Comparison of ENCODE assay signal across 8 mouse cellular contexts in genomic region chr7:127253341-127253740, GRCm38 (mm10). TPM values are rescaled to one million over a fixed set of nuclear protein-coding genes. Genes with fewer than 3 reads are reported as not detected.
DNase-seq lines count a peak whose midpoint lies in the region; ATAC-seq lines count a peak whose summit lies in the region.

No protein-coding gene starts in this region.

- peaks cover 20% of the 10 kb centered on the region for H3K4me1 ChIP-seq in kidney, embryonic 15.5 days
- H3K4me1 ChIP-seq in embryonic facial prominence, embryonic 10.5 days = peaks cover 16% of the 10 kb centered on the region
- H3K4me1 ChIP-seq in hindbrain, embryonic 14.5 days (replicated peaks; ENCODE audit: control insufficient read depth, insufficient read depth, low read length) = peaks cover 12% of the 10 kb centered on the region; the same call in 1 of the 2 replicates
- peaks cover 11% of the 10 kb centered on the region for H3K4me1 ChIP-seq in midbrain, embryonic 15.5 days

- no peaks in the 10 kb centered on the region for H3K9me3 ChIP-seq in kidney, embryonic 15.5 days (replicated peaks)
- H3K9me3 ChIP-seq in embryonic facial prominence, embryonic 10.5 days = no peaks in the 10 kb centered on the region
- H3K9me3 ChIP-seq in hindbrain, embryonic 14.5 days (ENCODE audit: control insufficient read depth, low read length) = no peaks in the 10 kb centered on the region
- no peaks in the 10 kb centered on the region for H3K9me3 ChIP-seq in midbrain, embryonic 15.5 days

- no peak for ATAC-seq in kidney, embryonic 15.5 days (replicated peaks; ENCODE audit: low FRiP score)
- ATAC-seq in hindbrain, embryonic 14.5 days (ENCODE audit: low FRiP score) = no peak
- ATAC-seq in midbrain, embryonic 15.5 days (replicated peaks) = no peak; the same call in 1 of the 2 replicates
- ATAC-seq in frontal cortex, adult (ENCODE audit: low TSS enrichment) = no peak

- H3K27ac ChIP-seq in kidney, embryonic 15.5 days = peak overlapping the region; percentile 96
- H3K27ac ChIP-seq in embryonic facial prominence, embryonic 10.5 days (replicated peaks) = peak overlapping the region; percentile 90
- peak overlapping the region; percentile 96 for H3K27ac ChIP-seq in hindbrain, embryonic 14.5 days
- peak overlapping the region; percentile 92 for H3K27ac ChIP-seq in midbrain, embryonic 15.5 days

- no peak for DNase-seq in kidney, adult 11 months
- no peak for DNase-seq in embryonic facial prominence, embryonic 10.5 days (ENCODE audit: low spot score)
- DNase-seq in hindbrain, embryonic 14.5 days (ENCODE audit: low spot score) = no peak
- DNase-seq in layer of hippocampus, adult 9-11 months = no peak
- DNase-seq in right cerebral cortex, postnatal 25 days = no peak

- no peaks in the 10 kb centered on the region for H3K27me3 ChIP-seq in kidney, embryonic 15.5 days
- no peaks in the 10 kb centered on the region for H3K27me3 ChIP-seq in embryonic facial prominence, embryonic 10.5 days (replicated peaks; ENCODE audit: low read depth, poor library complexity, severe bottlenecking)
- H3K27me3 ChIP-seq in hindbrain, embryonic 14.5 days (ENCODE audit: control insufficient read depth, insufficient read depth, low read length) = no peaks in the 10 kb centered on the region
- H3K27me3 ChIP-seq in midbrain, embryonic 15.5 days (replicated peaks) = no peaks in the 10 kb centered on the region

- peak overlapping the region; percentile 96 for H3K4me2 ChIP-seq in kidney, embryonic 15.5 days
- peak overlapping the region; percentile 79 for H3K4me2 ChIP-seq in hindbrain, embryonic 14.5 days (replicated peaks)
- H3K4me2 ChIP-seq in midbrain, embryonic 15.5 days = peak overlapping the region; percentile 89

- H3K36me3 ChIP-seq in kidney, embryonic 15.5 days = peaks cover 58% of the 10 kb centered on the region
- H3K36me3 ChIP-seq in embryonic facial prominence, embryonic 10.5 days (replicated peaks) = peaks cover 71% of the 10 kb centered on the region
- H3K36me3 ChIP-seq in hindbrain, embryonic 14.5 days (replicated peaks; ENCODE audit: control insufficient read depth, insufficient read depth) = peaks cover 18% of the 10 kb centered on the region
- no peaks in the 10 kb centered on the region for H3K36me3 ChIP-seq in midbrain, embryonic 15.5 days (replicated peaks)

- WGBS in kidney, embryonic 15.5 days = 75% methylated on average over 6 of the region's 6 CpGs
- 82% methylated on average over 6 of the region's 6 CpGs for WGBS in embryonic facial prominence, embryonic 10.5 days
- 91% methylated on average over 6 of the region's 6 CpGs for WGBS in hindbrain, embryonic 14.5 days
- WGBS in midbrain, embryonic 15.5 days = 85% methylated on average over 6 of the region's 6 CpGs

- H3K9ac ChIP-seq in kidney, embryonic 15.5 days = peak overlapping the region; percentile 66
- peak overlapping the region; percentile 78 for H3K9ac ChIP-seq in hindbrain, embryonic 14.5 days
- H3K9ac ChIP-seq in midbrain, embryonic 15.5 days = peak overlapping the region; percentile 71

- peak overlapping the region; percentile 60 for H3K4me3 ChIP-seq in kidney, embryonic 15.5 days (replicated peaks)
- peak overlapping the region; percentile 71 for H3K4me3 ChIP-seq in embryonic facial prominence, embryonic 10.5 days
- H3K4me3 ChIP-seq in hindbrain, embryonic 14.5 days (replicated peaks; ENCODE audit: low read length) = peak overlapping the region; percentile 46
- peak overlapping the region; percentile 66 for H3K4me3 ChIP-seq in midbrain, embryonic 15.5 days

RNA-seq across cellular contexts. Expression of gene Dctpp1, which starts 7.2 kb away (rescaled TPM):
- polyA plus RNA-seq in kidney, embryonic 15.5 days (2015; fragmentation: Nextera tagmentation; extraction: Ambion mirVana) = 224 and 226 TPM in 2 replicates
- 363 and 380 TPM in 2 replicates for polyA plus RNA-seq in embryonic facial prominence, embryonic 10.5 days (2016; fragmentation: Nextera tagmentation; extraction: Ambion mirVana)
- polyA plus RNA-seq in hindbrain, embryonic 14.5 days (2014; fragmentation: Nextera tagmentation; extraction: Ambion mirVana) = 119 and 126 TPM in 2 replicates
- 114 and 118 TPM in 2 replicates for polyA plus RNA-seq in midbrain, embryonic 15.5 days (2015; fragmentation: Nextera tagmentation; extraction: Ambion mirVana)

RNA-seq across cellular contexts. Expression of gene Zfp771, which starts 9.3 kb away (rescaled TPM):
- 59.3 and 62.3 TPM in 2 replicates for polyA plus RNA-seq in kidney, embryonic 15.5 days (2015; fragmentation: Nextera tagmentation; extraction: Ambion mirVana)
- polyA plus RNA-seq in embryonic facial prominence, embryonic 10.5 days (2016; fragmentation: Nextera tagmentation; extraction: Ambion mirVana) = 65.1 and 69.1 TPM in 2 replicates
- 63.4 and 63.5 TPM in 2 replicates for polyA plus RNA-seq in hindbrain, embryonic 14.5 days (2014; fragmentation: Nextera tagmentation; extraction: Ambion mirVana)
- 72.0 and 73.1 TPM in 2 replicates for polyA plus RNA-seq in midbrain, embryonic 15.5 days (2015; fragmentation: Nextera tagmentation; extraction: Ambion mirVana)

RNA-seq across cellular contexts. Expression of gene Sept1, which starts 20.4 kb away (rescaled TPM):
- 21.3 and 21.7 TPM in 2 replicates for polyA plus RNA-seq in kidney, embryonic 15.5 days (2015; fragmentation: Nextera tagmentation; extraction: Ambion mirVana)
- 27.3 and 30.0 TPM in 2 replicates for polyA plus RNA-seq in embryonic facial prominence, embryonic 10.5 days (2016; fragmentation: Nextera tagmentation; extraction: Ambion mirVana)
- 8.3 and 9.2 TPM in 2 replicates for polyA plus RNA-seq in hindbrain, embryonic 14.5 days (2014; fragmentation: Nextera tagmentation; extraction: Ambion mirVana)
- polyA plus RNA-seq in midbrain, embryonic 15.5 days (2015; fragmentation: Nextera tagmentation; extraction: Ambion mirVana) = 17.0 and 18.2 TPM in 2 replicates

RNA-seq across cellular contexts. Expression of gene Zfp553, which starts 20.5 kb away (rescaled TPM):
- 41.7 and 46.1 TPM in 2 replicates for polyA plus RNA-seq in kidney, embryonic 15.5 days (2015; fragmentation: Nextera tagmentation; extraction: Ambion mirVana)
- 73.5 and 75.8 TPM in 2 replicates for polyA plus RNA-seq in embryonic facial prominence, embryonic 10.5 days (2016; fragmentation: Nextera tagmentation; extraction: Ambion mirVana)
- polyA plus RNA-seq in hindbrain, embryonic 14.5 days (2014; fragmentation: Nextera tagmentation; extraction: Ambion mirVana) = 25.0 TPM in 2 replicates
- polyA plus RNA-seq in midbrain, embryonic 15.5 days (2015; fragmentation: Nextera tagmentation; extraction: Ambion mirVana) = 63.7 and 64.1 TPM in 2 replicates

RNA-seq across cellular contexts. Expression of gene Sephs2, which starts 20.5 kb away (rescaled TPM):
- 112 and 113 TPM in 2 replicates for polyA plus RNA-seq in kidney, embryonic 15.5 days (2015; fragmentation: Nextera tagmentation; extraction: Ambion mirVana)
- polyA plus RNA-seq in embryonic facial prominence, embryonic 10.5 days (2016; fragmentation: Nextera tagmentation; extraction: Ambion mirVana) = 82.5 and 86.4 TPM in 2 replicates
- polyA plus RNA-seq in hindbrain, embryonic 14.5 days (2014; fragmentation: Nextera tagmentation; extraction: Ambion mirVana) = 76.3 and 80.6 TPM in 2 replicates
- polyA plus RNA-seq in midbrain, embryonic 15.5 days (2015; fragmentation: Nextera tagmentation; extraction: Ambion mirVana) = 59.9 and 62.3 TPM in 2 replicates
